Mouse (Mus musculus) heart, embryonic 14.5 days (tissue): ENCODE data around the gene Sh3bgrl3. TPM values are rescaled to one million over a fixed set of nuclear protein-coding genes. Genes with fewer than 3 reads are reported as not detected.
A peak's percentile ranks its signal among the peaks of the same experiment; 100 is the strongest.

Experiments used
- ATAC-seq: fragments of 200-750 bp; cut with Nextera tagmentation; 2 replicates; pipeline ENCODE4 v1.8.0; 2017; ENCODE audit warnings: low read depth, moderate TSS enrichment; ENCODE audit not compliant: insufficient number of reproducible peaks, insufficient read depth, low FRiP score
- H3K27ac ChIP-seq, 2 experiments: fragments of 200-500 bp in 1 of 2; fragments of 300-500 bp in 1 of 2; sonication (generic) in 1 of 2; replicated peaks in 1 of 2; 2 replicates each; pipeline ENCODE4 v1.5.1; 2012 to 2014; ENCODE audit warnings: low read depth in 2 of 2, low read length in 2 of 2, control low read depth in 1 of 2, mild to moderate bottlenecking in 1 of 2, mixed read lengths in 1 of 2; ENCODE audit not compliant: control insufficient read depth in 1 of 2, insufficient read depth in 1 of 2
- H3K27me3 ChIP-seq: fragments of 300-500 bp; sonication (generic); 2 replicates; pipeline ENCODE4 v1.6.1; 2014; ENCODE audit warnings: mild to moderate bottlenecking, low read length, control low read depth; ENCODE audit not compliant: control insufficient read depth, insufficient read depth
- H3K36me3 ChIP-seq: fragments of 300-500 bp; sonication (generic); 2 replicates; pipeline ENCODE4 v1.6.1; 2014; ENCODE audit warnings: mild to moderate bottlenecking, control low read depth, low read length, mixed read lengths; ENCODE audit not compliant: control insufficient read depth, insufficient read depth
- H3K4me1 ChIP-seq, 2 experiments: fragments of 200-500 bp in 1 of 2; fragments of 300-500 bp in 1 of 2; sonication (generic) in 1 of 2; 2 replicates each; pipeline ENCODE4 v1.6.1; 2012 to 2014; ENCODE audit warnings: low read length in 2 of 2, control low read depth in 1 of 2, mixed read lengths in 1 of 2; ENCODE audit not compliant: control insufficient read depth in 2 of 2, insufficient read depth in 2 of 2
- H3K4me2 ChIP-seq: fragments of 300-500 bp; sonication (generic); 2 replicates; pipeline ENCODE4 v1.6.1; 2014; ENCODE audit warnings: mild to moderate bottlenecking, low read length
- H3K4me3 ChIP-seq, 2 experiments: fragments of 200-500 bp in 1 of 2; fragments of 300-500 bp in 1 of 2; sonication (generic) in 1 of 2; 2 replicates each; pipeline ENCODE4 v1.5.1; 2012 to 2014; ENCODE audit warnings: low read length in 2 of 2, mild to moderate bottlenecking in 2 of 2, control low read depth in 1 of 2, low read depth in 1 of 2, moderate library complexity in 1 of 2; ENCODE audit not compliant: control insufficient read depth in 1 of 2, insufficient read depth in 1 of 2
- H3K9ac ChIP-seq: fragments of 300-500 bp; sonication (generic); 2 replicates; pipeline ENCODE4 v1.6.1; 2014; ENCODE audit warnings: mild to moderate bottlenecking, low read length
- H3K9me3 ChIP-seq: fragments of 300-500 bp; sonication (generic); 2 replicates; pipeline ENCODE4 v1.6.1; 2016; ENCODE audit warnings: low read length, control low read depth; ENCODE audit not compliant: control insufficient read depth
- WGBS: fragments of 180-500 bp; shearing (Covaris S2); extraction: QIAGEN DNeasy Blood & Tissue Kit; methylation state at CpG from one replicate; pipeline ENCODE4 v1.1.7; 2014; 5-methylcytosine and 5-hydroxymethylcytosine counted together
- polyA plus RNA-seq: library from polyadenylated mRNA; unstranded; fragments of >200 nt; fragmentation: Nextera tagmentation; extraction: Ambion mirVana; gene quantifications from 2 replicates; pipeline ENCODE4 v1.2.1, GENCODE M21; 2014

The Sh3bgrl3 gene
- polyA plus RNA-seq, 1 experiment from 2014 or later = 209 TPM

DNA sequence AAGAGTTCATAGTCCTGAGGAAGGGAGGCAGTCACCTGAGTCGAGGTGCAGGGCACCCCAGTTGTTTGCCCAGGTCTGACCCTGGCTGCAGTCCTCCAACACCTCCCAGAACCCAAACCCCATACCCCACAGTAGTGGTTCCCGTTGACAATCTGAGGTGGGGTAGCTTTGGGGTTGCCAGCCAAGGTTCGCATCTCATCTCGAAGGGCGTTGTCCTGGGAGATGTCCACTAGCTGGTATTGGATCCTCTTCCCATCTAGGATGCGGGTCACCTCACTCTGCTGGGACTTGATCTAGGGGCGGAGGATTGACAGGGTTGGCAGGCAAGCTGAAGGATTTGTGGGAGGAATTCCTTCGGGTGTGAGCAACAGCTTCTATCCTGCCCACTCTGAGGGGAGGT lies 796 bp downstream of the Sh3bgrl3 start:
- no peak for ATAC-seq
- peaks cover 28% of the 10 kb centered on the region for H3K36me3 ChIP-seq
- H3K4me2 ChIP-seq = peak overlapping the region; percentile 85
- H3K4me1 ChIP-seq = peaks cover 13 to 22% of the 10 kb centered on the region in 2 experiments
- H3K27ac ChIP-seq = no peak overlapping the region
- 51% methylated on average over 8 of the region's 8 CpGs for WGBS
- peak overlapping the region; percentile 67 to 91 for H3K4me3 ChIP-seq
- H3K9ac ChIP-seq = peak overlapping the region; percentile 87
- no peaks in the 10 kb centered on the region for H3K27me3 ChIP-seq
- no peaks in the 10 kb centered on the region for H3K9me3 ChIP-seq

GRCm38 (mm10) chr4:134127121-134127455 lies 1.5 kb downstream of the Sh3bgrl3 start:
- Histone ChIP-seq H3K27me3 (no peaks in the 10 kb centered on the region), H3K9ac (peak overlapping the region; percentile 87; the same call in 1 of the 2 replicates), H3K27ac (no peak overlapping the region), H3K4me2 (0 out of 2 replicates have a peak overlapping the region, but pooled peaks have one; percentile 85), H3K9me3 (no peaks in the 10 kb centered on the region), H3K4me3 (no peak overlapping the region; a peak in 1 of 4 replicates), H3K36me3 (peaks cover 26% of the 10 kb centered on the region), H3K4me1 (peaks cover 13 to 22% of the 10 kb centered on the region in 2 experiments)
- no peak for ATAC-seq
- 79% methylated on average over 7 of the region's 7 CpGs for WGBS

GRCm38 (mm10) chr4:134126300-134127120 lies 2.1 kb downstream of the Sh3bgrl3 start:
- peaks cover 13 to 22% of the 10 kb centered on the region in 2 experiments for H3K4me1 ChIP-seq
- no peak for ATAC-seq
- H3K4me3 ChIP-seq = no peak overlapping the region
- no peak overlapping the region for H3K27ac ChIP-seq
- peak overlapping the region; percentile 87; the same call in 1 of the 2 replicates for H3K9ac ChIP-seq
- WGBS = 85% methylated on average over 21 of the region's 21 CpGs
- no peak overlapping the region for H3K4me2 ChIP-seq
- no peaks in the 10 kb centered on the region for H3K9me3 ChIP-seq
- H3K36me3 ChIP-seq = peaks cover 21% of the 10 kb centered on the region
- H3K27me3 ChIP-seq = no peaks in the 10 kb centered on the region

DNA sequence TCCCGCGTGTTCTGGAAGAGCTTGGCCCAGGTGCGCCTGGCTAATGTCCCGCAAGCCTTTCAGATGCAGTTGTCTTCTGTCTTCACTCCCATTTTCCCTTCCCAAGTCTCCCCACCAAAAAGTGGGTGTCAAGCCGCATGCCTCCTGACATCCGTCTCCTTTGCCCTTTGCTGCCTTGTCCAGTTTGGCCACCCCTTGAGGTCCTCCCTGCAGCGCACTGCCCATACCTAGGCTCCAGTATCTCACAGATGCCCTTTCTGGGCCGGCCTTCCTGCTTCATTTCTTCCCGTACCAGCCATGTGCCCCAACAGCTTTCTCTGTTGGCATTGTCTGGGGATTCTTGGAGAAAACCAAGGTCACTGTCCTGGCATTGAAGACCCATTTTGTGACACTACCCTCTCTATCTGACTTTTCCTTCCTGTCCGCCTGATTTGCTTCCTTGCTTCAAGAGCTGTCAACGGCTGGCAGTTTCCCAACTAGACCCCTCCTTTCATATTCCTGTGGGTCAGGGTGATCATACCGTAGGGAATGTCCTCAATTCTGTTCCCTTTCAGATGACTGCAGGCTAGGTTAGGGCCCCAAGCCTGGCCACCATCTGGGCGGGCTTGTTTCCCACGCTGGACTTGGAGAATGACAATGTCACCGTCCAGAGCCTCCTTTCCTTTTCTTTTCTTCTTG lies 3.1 kb downstream of the Sh3bgrl3 start:
- Histone ChIP-seq H3K4me3 (no peak overlapping the region), H3K27me3 (no peaks in the 10 kb centered on the region), H3K4me2 (no peak overlapping the region), H3K27ac (no peak overlapping the region), H3K4me1 (peaks cover 13 to 22% of the 10 kb centered on the region in 2 experiments), H3K9me3 (no peaks in the 10 kb centered on the region), H3K9ac (no peak overlapping the region), H3K36me3 (peaks cover 11% of the 10 kb centered on the region)
- ATAC-seq = no peak
- WGBS = 79% methylated on average over 15 of the region's 15 CpGs

DNA sequence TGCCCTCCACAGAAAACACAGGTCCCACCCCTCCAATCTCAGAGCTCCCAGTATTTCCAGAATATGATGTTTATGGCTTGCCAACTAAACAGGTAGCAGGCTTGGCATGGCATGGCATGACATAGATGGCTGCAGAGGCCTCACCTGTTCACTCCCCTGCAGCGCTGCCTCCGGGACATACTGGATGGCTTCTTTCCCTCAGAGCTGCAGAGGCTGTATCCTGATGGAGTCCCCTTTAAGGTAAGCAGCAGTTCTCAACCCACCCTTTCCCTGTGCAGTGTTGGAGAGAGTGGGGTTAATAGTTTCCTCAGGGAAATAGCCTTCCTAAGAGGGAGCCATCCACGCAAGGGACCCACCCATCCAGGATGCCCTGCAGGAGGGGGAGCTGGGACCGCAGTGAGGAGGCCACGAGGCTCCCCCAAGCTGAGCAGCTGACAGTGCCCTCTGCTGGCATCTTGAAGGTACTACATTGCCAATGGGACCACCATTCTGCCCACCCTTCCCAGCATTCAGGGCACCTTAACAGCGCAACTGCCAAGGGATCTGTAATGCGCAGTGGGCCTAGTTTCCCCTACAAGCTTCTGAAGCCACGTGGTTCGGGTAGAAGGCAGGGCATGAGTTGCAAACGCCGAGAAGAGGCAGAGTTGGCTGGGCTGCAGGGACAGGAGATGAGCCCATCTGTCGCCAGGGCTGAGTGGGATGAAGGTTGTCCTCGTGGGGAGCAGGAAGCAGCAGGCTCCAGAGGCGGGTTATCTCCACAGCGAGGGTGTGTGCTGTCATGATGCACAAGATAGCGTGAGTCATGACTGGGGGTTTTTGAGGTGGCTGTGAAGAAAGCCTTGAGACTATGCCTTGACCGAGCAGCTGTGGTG lies 4.7 kb downstream of the Sh3bgrl3 start:
- Histone ChIP-seq H3K9me3 (no peaks in the 10 kb centered on the region), H3K27ac (no peak overlapping the region), H3K4me2 (no peak overlapping the region), H3K4me1 (peaks cover 7 to 13% of the 10 kb centered on the region in 2 experiments), H3K36me3 (peaks cover 7% of the 10 kb centered on the region; the same call in 1 of the 2 replicates), H3K9ac (no peak overlapping the region), H3K4me3 (no peak overlapping the region), H3K27me3 (no peaks in the 10 kb centered on the region)
- no peak for ATAC-seq
- WGBS = 16% methylated on average over 17 of the region's 17 CpGs

DNA sequence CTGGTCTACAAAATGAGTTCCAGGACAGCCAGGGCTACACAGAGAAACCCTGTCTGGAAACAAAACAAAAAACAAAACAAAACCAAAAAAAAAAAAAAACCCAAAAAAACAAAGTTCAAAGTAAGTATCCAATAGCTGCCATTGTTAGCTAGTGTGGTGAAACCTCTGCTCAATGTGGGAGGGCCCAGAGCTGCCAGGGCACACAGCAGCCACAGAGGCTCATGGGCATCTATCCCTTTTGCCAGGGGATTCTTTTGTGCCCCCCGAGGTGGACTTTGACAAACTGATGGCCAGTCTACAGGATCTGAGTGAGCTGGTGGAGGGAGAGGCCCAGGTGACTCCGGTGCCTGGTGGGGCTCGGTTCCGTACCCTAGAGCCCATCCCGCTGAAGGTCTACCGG lies 5.4 kb downstream of the Sh3bgrl3 start:
- Histone ChIP-seq H3K27ac (no peak overlapping the region), H3K4me1 (peaks cover 9 to 15% of the 10 kb centered on the region in 2 experiments; a peak in 3 of 4 replicates), H3K4me2 (no peak overlapping the region), H3K27me3 (no peaks in the 10 kb centered on the region), H3K4me3 (no peak overlapping the region), H3K9ac (no peak overlapping the region), H3K36me3 (peaks cover 7% of the 10 kb centered on the region; the same call in 1 of the 2 replicates), H3K9me3 (no peaks in the 10 kb centered on the region)
- ATAC-seq = no peak
- 89% methylated on average over 6 of the region's 6 CpGs for WGBS

DNA sequence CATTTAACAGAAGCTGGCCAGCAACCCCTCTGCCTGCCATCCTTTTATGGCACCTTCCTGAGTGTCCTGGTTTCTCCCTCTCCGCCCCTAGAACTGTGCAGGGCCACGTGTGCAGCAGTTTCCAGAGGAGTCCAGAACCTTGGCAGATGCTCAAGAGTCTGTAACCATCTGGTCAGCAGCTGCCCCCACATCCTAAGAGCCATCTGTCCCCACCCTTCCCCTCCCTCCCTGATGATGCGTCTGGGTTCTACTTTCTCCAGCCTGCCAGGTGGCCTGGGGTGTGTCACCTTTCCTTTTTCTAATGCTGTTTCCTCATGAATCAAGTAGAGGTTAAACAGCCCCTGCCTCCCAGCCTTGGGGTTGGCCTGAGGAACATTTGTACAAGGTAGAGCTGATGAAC lies 6.3 kb downstream of the Sh3bgrl3 start:
- H3K4me1 ChIP-seq = peaks cover 2 to 10% of the 10 kb centered on the region in 2 experiments; a peak in 1 of 4 replicates
- no peak overlapping the region for H3K4me3 ChIP-seq
- no peak for ATAC-seq
- H3K27me3 ChIP-seq = no peaks in the 10 kb centered on the region
- H3K9ac ChIP-seq = no peak overlapping the region
- 40% methylated on average over 3 of the region's 3 CpGs for WGBS
- no peak overlapping the region for H3K4me2 ChIP-seq
- H3K9me3 ChIP-seq = no peaks in the 10 kb centered on the region
- no peak overlapping the region for H3K27ac ChIP-seq
- peaks cover 7% of the 10 kb centered on the region; the same call in 1 of the 2 replicates for H3K36me3 ChIP-seq
